Mouse (Mus musculus): ENCODE results near the gene Sdc4. TPM values are rescaled to one million over a fixed set of nuclear protein-coding genes. Genes with fewer than 3 reads are reported as not detected.
A peak's percentile ranks its signal among the peaks of the same experiment; 100 is the strongest.

Sdc4 gene
- polyA plus RNA-seq, 1 experiment from 2014 or later = 6.7 TPM

- H3K36me3 ChIP-seq (replicated peaks) = 0 out of 2 replicates have a peak, but pooled peaks cover under 1% of the 10 kb centered on the region
- no peak overlapping the region for H3K4me3 ChIP-seq
- 70% methylated on average over 7 of the region's 7 CpGs for WGBS
- peaks cover 20% of the 10 kb centered on the region for H3K4me1 ChIP-seq
- ATAC-seq (replicated peaks) = no peak
- no peaks in the 10 kb centered on the region; the same call in 1 of the 2 replicates for H3K27me3 ChIP-seq (replicated peaks)
- no peak overlapping the region for H3K9ac ChIP-seq
- H3K4me2 ChIP-seq = no peak overlapping the region
- H3K27ac ChIP-seq = no peak overlapping the region
- no peaks in the 10 kb centered on the region for H3K9me3 ChIP-seq
Observed at GRCm38 (mm10) chr2:164457942-164458341, 14.3 kb upstream of the Sdc4 start.

GRCm38 (mm10) chr2:164456864-164457300, 13.2 kb upstream of the Sdc4 start, which contains the start of gene Sys1:
Sys1 (plus strand) TSS chr2:164456964.
- H3K9ac ChIP-seq = peak within 1 kb of the TSS; percentile 13; the same call in 1 of the 2 replicates
- no peaks in the 10 kb centered on the region for H3K9me3 ChIP-seq
- H3K4me3 ChIP-seq = no peak within 1 kb of the TSS
- no peaks in the 10 kb centered on the region; the same call in 1 of the 2 replicates for H3K27me3 ChIP-seq (replicated peaks)
- ATAC-seq (replicated peaks) = no peak
- H3K27ac ChIP-seq = no peak within 1 kb of the TSS
- 5% methylated on average over 7 of the region's 7 CpGs for WGBS
- peak within 1 kb of the TSS; percentile 30 for H3K4me2 ChIP-seq
- peaks cover 9% of the 10 kb centered on the region for H3K4me1 ChIP-seq
- no peaks in the 10 kb centered on the region for H3K36me3 ChIP-seq (replicated peaks)

- 90% methylated on average over 1 of the region's 1 CpGs for WGBS
- Histone ChIP-seq H3K4me1 (0 out of 2 replicates have a peak, but pooled peaks cover 6% of the 10 kb centered on the region), H3K4me2 (peak overlapping the region; percentile 30; the same call in 1 of the 2 replicates), H3K27ac (no peak overlapping the region), H3K27me3 (replicated peaks) (no peaks in the 10 kb centered on the region; the same call in 1 of the 2 replicates), H3K9ac (no peak overlapping the region; the same call in 1 of the 2 replicates), H3K9me3 (no peaks in the 10 kb centered on the region), H3K36me3 (replicated peaks) (no peaks in the 10 kb centered on the region), H3K4me3 (no peak overlapping the region)
- no peak for ATAC-seq (replicated peaks)
Observed at GRCm38 (mm10) chr2:164456413-164456812, 12.7 kb upstream of the Sdc4 start.

GRCm38 (mm10) chr2:164455421-164456190, 11.9 kb upstream of the Sdc4 start:
- ATAC-seq (replicated peaks) = no peak
- 79% methylated on average over 6 of the region's 6 CpGs for WGBS
- Histone ChIP-seq H3K27me3 (replicated peaks) (no peaks in the 10 kb centered on the region; the same call in 1 of the 2 replicates), H3K4me1 (0 out of 2 replicates have a peak, but pooled peaks cover 6% of the 10 kb centered on the region), H3K9ac (no peak overlapping the region), H3K9me3 (no peaks in the 10 kb centered on the region), H3K36me3 (replicated peaks) (no peaks in the 10 kb centered on the region), H3K4me3 (no peak overlapping the region), H3K4me2 (no peak overlapping the region), H3K27ac (no peak overlapping the region)

GRCm38 (mm10) chr2:164454846-164455245, 11.2 kb upstream of the Sdc4 start:
- Histone ChIP-seq H3K4me1 (0 out of 2 replicates have a peak, but pooled peaks cover 6% of the 10 kb centered on the region), H3K36me3 (replicated peaks) (no peaks in the 10 kb centered on the region), H3K4me2 (no peak overlapping the region), H3K27me3 (replicated peaks) (no peaks in the 10 kb centered on the region; the same call in 1 of the 2 replicates), H3K27ac (no peak overlapping the region), H3K9ac (no peak overlapping the region), H3K4me3 (no peak overlapping the region), H3K9me3 (no peaks in the 10 kb centered on the region)
- 88% methylated on average over 10 of the region's 10 CpGs for WGBS
- no peak for ATAC-seq (replicated peaks)

GRCm38 (mm10) chr2:164453887-164454500, 10.3 kb upstream of the Sdc4 start:
- H3K27ac ChIP-seq = no peak overlapping the region
- no peaks in the 10 kb centered on the region for H3K9me3 ChIP-seq
- no peaks in the 10 kb centered on the region for H3K36me3 ChIP-seq (replicated peaks)
- 76% methylated on average over 7 of the region's 7 CpGs for WGBS
- no peak overlapping the region for H3K4me3 ChIP-seq
- 0 out of 2 replicates have a peak, but pooled peaks cover 6% of the 10 kb centered on the region for H3K4me1 ChIP-seq
- H3K27me3 ChIP-seq (replicated peaks) = no peaks in the 10 kb centered on the region; the same call in 1 of the 2 replicates
- ATAC-seq (replicated peaks) = no peak
- no peak overlapping the region for H3K9ac ChIP-seq
- H3K4me2 ChIP-seq = no peak overlapping the region

GRCm38 (mm10) chr2:164453047-164453757, 9.5 kb upstream of the Sdc4 start:
- Histone ChIP-seq H3K4me2 (no peak overlapping the region), H3K4me1 (0 out of 2 replicates have a peak, but pooled peaks cover 6% of the 10 kb centered on the region), H3K4me3 (no peak overlapping the region), H3K27me3 (replicated peaks) (no peaks in the 10 kb centered on the region; the same call in 1 of the 2 replicates), H3K36me3 (replicated peaks) (no peaks in the 10 kb centered on the region), H3K9ac (no peak overlapping the region), H3K27ac (no peak overlapping the region), H3K9me3 (no peaks in the 10 kb centered on the region)
- ATAC-seq (replicated peaks) = no peak
- WGBS = 84% methylated on average over 14 of the region's 14 CpGs

- Histone ChIP-seq H3K36me3 (replicated peaks) (no peaks in the 10 kb centered on the region), H3K27ac (no peak overlapping the region), H3K4me1 (0 out of 2 replicates have a peak, but pooled peaks cover 6% of the 10 kb centered on the region), H3K9ac (no peak overlapping the region), H3K4me3 (no peak overlapping the region), H3K27me3 (replicated peaks) (no peaks in the 10 kb centered on the region; the same call in 1 of the 2 replicates), H3K9me3 (no peaks in the 10 kb centered on the region), H3K4me2 (no peak overlapping the region)
- 44% methylated on average over 13 of the region's 13 CpGs for WGBS
- no peak for ATAC-seq (replicated peaks)
Observed at GRCm38 (mm10) chr2:164452000-164452676, 8.5 kb upstream of the Sdc4 start.

GRCm38 (mm10) chr2:164449341-164450042, 5.8 kb upstream of the Sdc4 start:
- Histone ChIP-seq H3K4me2 (no peak overlapping the region), H3K27me3 (replicated peaks) (no peaks in the 10 kb centered on the region), H3K27ac (no peak overlapping the region), H3K4me3 (no peak overlapping the region), H3K36me3 (replicated peaks) (no peaks in the 10 kb centered on the region), H3K9me3 (no peaks in the 10 kb centered on the region), H3K9ac (no peak overlapping the region), H3K4me1 (no peaks in the 10 kb centered on the region)
- WGBS = 93% methylated on average over 14 of the region's 14 CpGs
- ATAC-seq (replicated peaks) = no peak

- no peak overlapping the region for H3K4me2 ChIP-seq
- 82% methylated on average over 5 of the region's 5 CpGs for WGBS
Observed at GRCm38 (mm10) chr2:164448921-164449320, 5.2 kb upstream of the Sdc4 start.

GRCm38 (mm10) chr2:164448140-164448539, 4.5 kb upstream of the Sdc4 start:
- no peak overlapping the region for H3K4me3 ChIP-seq
- no peak for ATAC-seq (replicated peaks)
- no peak overlapping the region for H3K9ac ChIP-seq
- H3K27ac ChIP-seq = no peak overlapping the region
- H3K4me1 ChIP-seq = peaks cover 7% of the 10 kb centered on the region
- 94% methylated on average over 1 of the region's 1 CpGs for WGBS
- no peaks in the 10 kb centered on the region for H3K36me3 ChIP-seq (replicated peaks)
- no peaks in the 10 kb centered on the region for H3K9me3 ChIP-seq
- H3K27me3 ChIP-seq (replicated peaks) = no peaks in the 10 kb centered on the region
- H3K4me2 ChIP-seq = no peak overlapping the region

More at GRCm38 (mm10) chr2:164448921-164449320, 5.2 kb upstream of the Sdc4 start:
- Histone ChIP-seq H3K9ac (no peak overlapping the region), H3K27ac (no peak overlapping the region), H3K4me1 (no peaks in the 10 kb centered on the region), H3K36me3 (replicated peaks) (no peaks in the 10 kb centered on the region), H3K9me3 (no peaks in the 10 kb centered on the region), H3K27me3 (replicated peaks) (no peaks in the 10 kb centered on the region), H3K4me3 (no peak overlapping the region)
- ATAC-seq (replicated peaks) = no peak

Measured in midbrain, embryonic 15.5 days (tissue).